Mouse (Mus musculus): Measurements from ENCODE around the gene Iqcf6. TPM values are rescaled to one million over a fixed set of nuclear protein-coding genes. Genes with fewer than 3 reads are reported as not detected.

Gene Iqcf6
- polyA plus RNA-seq, 1 experiment = not detected

- TF ChIP-seq POLR2A (IDR thresholded peaks at IDR 0.05; ENCODE audit: borderline replicate concordance, extremely low read depth, insufficient read depth, insufficient read length, poor library complexity, severe bottlenecking) = no peak
- no peak for TF ChIP-seq CTCF (IDR thresholded peaks at IDR 0.05; ENCODE audit: borderline replicate concordance, extremely low read depth, insufficient read depth, insufficient read length)
- DNase-seq (ENCODE audit: low read depth) = no peak
Observed at GRCm38 (mm10) chr9:106632185-106632584, 5.8 kb downstream of the Iqcf6 start.

- no peak for DNase-seq (ENCODE audit: low read depth)
- TF ChIP-seq CTCF (IDR thresholded peaks at IDR 0.05; ENCODE audit: borderline replicate concordance, extremely low read depth, insufficient read depth, insufficient read length) = no peak
- no peak for TF ChIP-seq POLR2A (IDR thresholded peaks at IDR 0.05; ENCODE audit: borderline replicate concordance, extremely low read depth, insufficient read depth, insufficient read length, poor library complexity, severe bottlenecking)
Observed at GRCm38 (mm10) chr9:106638154-106638553, 11.8 kb downstream of the Iqcf6 start.

GRCm38 (mm10) chr9:106641346-106641745 lies 15.0 kb downstream of the Iqcf6 start:
- no peak for DNase-seq (ENCODE audit: low read depth)
- no peak for TF ChIP-seq CTCF (IDR thresholded peaks at IDR 0.05; ENCODE audit: borderline replicate concordance, extremely low read depth, insufficient read depth, insufficient read length)
- no peak for TF ChIP-seq POLR2A (IDR thresholded peaks at IDR 0.05; ENCODE audit: borderline replicate concordance, extremely low read depth, insufficient read depth, insufficient read length, poor library complexity, severe bottlenecking)

GRCm38 (mm10) chr9:106643128-106643527 lies 16.7 kb downstream of the Iqcf6 start:
- peak; percentile 78 for DNase-seq (ENCODE audit: low read depth)
- TF ChIP-seq POLR2A (IDR thresholded peaks at IDR 0.05; ENCODE audit: borderline replicate concordance, extremely low read depth, insufficient read depth, insufficient read length, poor library complexity, severe bottlenecking) (no peak), CTCF (IDR thresholded peaks at IDR 0.05; ENCODE audit: borderline replicate concordance, extremely low read depth, insufficient read depth, insufficient read length) (peak; percentile 79)

GRCm38 (mm10) chr9:106643787-106644186 lies 17.4 kb downstream of the Iqcf6 start:
- no peak for DNase-seq (ENCODE audit: low read depth)
- TF ChIP-seq POLR2A (IDR thresholded peaks at IDR 0.05; ENCODE audit: borderline replicate concordance, extremely low read depth, insufficient read depth, insufficient read length, poor library complexity, severe bottlenecking) (no peak), CTCF (IDR thresholded peaks at IDR 0.05; ENCODE audit: borderline replicate concordance, extremely low read depth, insufficient read depth, insufficient read length) (peak; percentile 38; the same call in 1 of the 2 replicates)

GRCm38 (mm10) chr9:106645684-106646271 lies 19.4 kb downstream of the Iqcf6 start:
- no peak for TF ChIP-seq CTCF (IDR thresholded peaks at IDR 0.05; ENCODE audit: borderline replicate concordance, extremely low read depth, insufficient read depth, insufficient read length)
- TF ChIP-seq POLR2A (IDR thresholded peaks at IDR 0.05; ENCODE audit: borderline replicate concordance, extremely low read depth, insufficient read depth, insufficient read length, poor library complexity, severe bottlenecking) = no peak
- DNase-seq (ENCODE audit: low read depth) = no peak

GRCm38 (mm10) chr9:106647226-106647625 lies 20.8 kb downstream of the Iqcf6 start:
- no peak for DNase-seq (ENCODE audit: low read depth)
- TF ChIP-seq POLR2A (IDR thresholded peaks at IDR 0.05; ENCODE audit: borderline replicate concordance, extremely low read depth, insufficient read depth, insufficient read length, poor library complexity, severe bottlenecking) = no peak
- TF ChIP-seq CTCF (IDR thresholded peaks at IDR 0.05; ENCODE audit: borderline replicate concordance, extremely low read depth, insufficient read depth, insufficient read length) = no peak

- no peak for DNase-seq (ENCODE audit: low read depth)
- no peak for TF ChIP-seq POLR2A (IDR thresholded peaks at IDR 0.05; ENCODE audit: borderline replicate concordance, extremely low read depth, insufficient read depth, insufficient read length, poor library complexity, severe bottlenecking)
- TF ChIP-seq CTCF (IDR thresholded peaks at IDR 0.05; ENCODE audit: borderline replicate concordance, extremely low read depth, insufficient read depth, insufficient read length) = peak; percentile 56
Observed at GRCm38 (mm10) chr9:106652720-106653119, 26.3 kb downstream of the Iqcf6 start.

GRCm38 (mm10) chr9:106655884-106656720 lies 29.7 kb downstream of the Iqcf6 start, which contains the start of gene Grm2:
TSS of gene Grm2 (minus strand) at chr9:106656082.
- DNase-seq (ENCODE audit: low read depth) = peak; percentile 64
- TF ChIP-seq CTCF (IDR thresholded peaks at IDR 0.05; ENCODE audit: borderline replicate concordance, extremely low read depth, insufficient read depth, insufficient read length) (no peak), POLR2A (IDR thresholded peaks at IDR 0.05; ENCODE audit: borderline replicate concordance, extremely low read depth, insufficient read depth, insufficient read length, poor library complexity, severe bottlenecking) (no peak)

GRCm38 (mm10) chr9:106656820-106657219 lies 30.4 kb downstream of the Iqcf6 start:
- TF ChIP-seq POLR2A (IDR thresholded peaks at IDR 0.05; ENCODE audit: borderline replicate concordance, extremely low read depth, insufficient read depth, insufficient read length, poor library complexity, severe bottlenecking) = no peak
- TF ChIP-seq CTCF (IDR thresholded peaks at IDR 0.05; ENCODE audit: borderline replicate concordance, extremely low read depth, insufficient read depth, insufficient read length) = no peak
- DNase-seq (ENCODE audit: low read depth) = no peak

GRCm38 (mm10) chr9:106657592-106657991 lies 31.2 kb downstream of the Iqcf6 start:
- peak; percentile 29 for DNase-seq (ENCODE audit: low read depth)
- TF ChIP-seq CTCF (IDR thresholded peaks at IDR 0.05; ENCODE audit: borderline replicate concordance, extremely low read depth, insufficient read depth, insufficient read length) (no peak), POLR2A (IDR thresholded peaks at IDR 0.05; ENCODE audit: borderline replicate concordance, extremely low read depth, insufficient read depth, insufficient read length, poor library complexity, severe bottlenecking) (no peak)

Data from brain, embryonic 14.5 days (tissue).